Mouse (Mus musculus) embryonic facial prominence, embryonic 13.5 days (tissue): ENCODE results near the gene Dnah17. TPM values are rescaled to one million over a fixed set of nuclear protein-coding genes. Genes with fewer than 3 reads are reported as not detected.

Source experiments
- ATAC-seq: fragments of 200-750 bp; cut with Nextera tagmentation; 2 replicates; pipeline ENCODE4 v1.8.0; 2017; ENCODE audit warnings: low read depth; ENCODE audit not compliant: insufficient number of reproducible peaks, insufficient read depth, low FRiP score, low TSS enrichment
- H3K27ac ChIP-seq: fragments of 300-500 bp; sonication (generic); 2 replicates; pipeline ENCODE4 v1.5.1; 2015; ENCODE audit warnings: moderate library complexity, mild to moderate bottlenecking, inconsistent platforms
- H3K27me3 ChIP-seq: fragments of 300-500 bp; sonication (generic); 2 replicates; pipeline ENCODE4 v1.6.1; 2015; ENCODE audit warnings: mild to moderate bottlenecking, inconsistent platforms
- H3K36me3 ChIP-seq: fragments of 300-500 bp; sonication (generic); 2 replicates; pipeline ENCODE4 v1.6.1; 2015; ENCODE audit warnings: mild to moderate bottlenecking, inconsistent platforms
- H3K4me1 ChIP-seq: fragments of 300-500 bp; sonication (generic); 2 replicates; pipeline ENCODE4 v1.6.1; 2015; ENCODE audit warnings: inconsistent platforms
- H3K4me2 ChIP-seq: fragments of 300-500 bp; sonication (generic); 2 replicates; pipeline ENCODE4 v1.6.1; 2015; ENCODE audit warnings: moderate library complexity, mild to moderate bottlenecking, inconsistent platforms
- H3K4me3 ChIP-seq: fragments of 300-500 bp; sonication (generic); 2 replicates; pipeline ENCODE4 v1.5.1; 2015; ENCODE audit warnings: mild to moderate bottlenecking, inconsistent platforms
- H3K9ac ChIP-seq: fragments of 300-500 bp; sonication (generic); 2 replicates; pipeline ENCODE4 v1.6.1; 2015; ENCODE audit warnings: mild to moderate bottlenecking, inconsistent platforms
- H3K9me3 ChIP-seq: fragments of 300-500 bp; sonication (generic); 2 replicates; pipeline ENCODE4 v1.6.1; 2016; ENCODE audit warnings: inconsistent platforms
- WGBS: fragments of 180-500 bp; shearing (Covaris S2); methylation state at CpG from one replicate; pipeline ENCODE4 v1.1.7; 2015; ENCODE audit warnings: mixed read lengths; 5-methylcytosine and 5-hydroxymethylcytosine counted together
- polyA plus RNA-seq: library from polyadenylated mRNA; unstranded; fragments of >200 nt; fragmentation: Nextera tagmentation; extraction: Ambion mirVana; gene quantifications from 2 replicates; pipeline ENCODE4 v1.2.1, GENCODE M21; 2015

Gene Dnah17
- polyA plus RNA-seq, 1 experiment from 2014 or later = 0.20 TPM

- ATAC-seq = no peak
Observed at GRCm38 (mm10) chr11:118160763-118161162, 30.3 kb upstream of the Dnah17 start.

GRCm38 (mm10) chr11:118158753-118159152 lies 28.3 kb upstream of the Dnah17 start:
- Histone ChIP-seq H3K36me3 (peaks cover 18% of the 10 kb centered on the region), H3K4me3 (no peak overlapping the region), H3K4me2 (no peak overlapping the region), H3K27ac (no peak overlapping the region), H3K27me3 (no peaks in the 10 kb centered on the region), H3K4me1 (peaks cover 29% of the 10 kb centered on the region), H3K9me3 (0 out of 2 replicates have a peak, but pooled peaks cover 4% of the 10 kb centered on the region), H3K9ac (no peak overlapping the region)
- no peak for ATAC-seq
- 66% methylated on average over 4 of the region's 4 CpGs for whole genome bisulfite sequencing

More at GRCm38 (mm10) chr11:118160763-118161162, 30.3 kb upstream of the Dnah17 start:
- Histone ChIP-seq H3K9me3 (0 out of 2 replicates have a peak, but pooled peaks cover 4% of the 10 kb centered on the region), H3K4me1 (peaks cover 40% of the 10 kb centered on the region), H3K9ac (no peak overlapping the region), H3K27ac (no peak overlapping the region), H3K27me3 (no peaks in the 10 kb centered on the region), H3K4me3 (no peak overlapping the region), H3K36me3 (peaks cover 34% of the 10 kb centered on the region), H3K4me2 (no peak overlapping the region)
- 84% methylated on average over 2 of the region's 2 CpGs for WGBS

- Histone ChIP-seq H3K4me2 (no peak overlapping the region), H3K4me1 (peaks cover 29% of the 10 kb centered on the region), H3K27ac (peak overlapping the region; percentile 13; the same call in 1 of the 2 replicates), H3K27me3 (no peaks in the 10 kb centered on the region), H3K9ac (no peak overlapping the region), H3K4me3 (no peak overlapping the region), H3K9me3 (0 out of 2 replicates have a peak, but pooled peaks cover 4% of the 10 kb centered on the region), H3K36me3 (0 out of 2 replicates have a peak, but pooled peaks cover 4% of the 10 kb centered on the region)
- WGBS = 57% methylated on average over 8 of the region's 8 CpGs
- no peak for ATAC-seq
Observed at GRCm38 (mm10) chr11:118156480-118157060, 26.1 kb upstream of the Dnah17 start.

GRCm38 (mm10) chr11:118152964-118153363 lies 22.5 kb upstream of the Dnah17 start:
- no peak overlapping the region for H3K9ac ChIP-seq
- peaks cover 24% of the 10 kb centered on the region for H3K4me1 ChIP-seq
- ATAC-seq = no peak
- H3K27me3 ChIP-seq = no peaks in the 10 kb centered on the region
- H3K27ac ChIP-seq = no peak overlapping the region
- H3K4me2 ChIP-seq = no peak overlapping the region
- 0 out of 2 replicates have a peak, but pooled peaks cover 4% of the 10 kb centered on the region for H3K9me3 ChIP-seq
- 78% methylated on average over 4 of the region's 4 CpGs for WGBS
- H3K36me3 ChIP-seq = 0 out of 2 replicates have a peak, but pooled peaks cover 4% of the 10 kb centered on the region
- H3K4me3 ChIP-seq = no peak overlapping the region

GRCm38 (mm10) chr11:118151423-118152180 lies 21.2 kb upstream of the Dnah17 start:
- WGBS = 90% methylated on average over 5 of the region's 5 CpGs

GRCm38 (mm10) chr11:118150115-118150701 lies 19.8 kb upstream of the Dnah17 start:
- no peak overlapping the region for H3K9ac ChIP-seq
- ATAC-seq = no peak
- 60% methylated on average over 9 of the region's 9 CpGs for WGBS

More at GRCm38 (mm10) chr11:118151423-118152180, 21.2 kb upstream of the Dnah17 start:
- H3K36me3 ChIP-seq = 0 out of 2 replicates have a peak, but pooled peaks cover 4% of the 10 kb centered on the region
- no peak overlapping the region for H3K9ac ChIP-seq
- peaks cover 14% of the 10 kb centered on the region for H3K4me1 ChIP-seq
- H3K27ac ChIP-seq = no peak overlapping the region
- no peak overlapping the region for H3K4me2 ChIP-seq
- no peak overlapping the region for H3K4me3 ChIP-seq
- H3K9me3 ChIP-seq = 0 out of 2 replicates have a peak, but pooled peaks cover 4% of the 10 kb centered on the region
- no peaks in the 10 kb centered on the region for H3K27me3 ChIP-seq
- ATAC-seq = no peak

GRCm38 (mm10) chr11:118147877-118148637 lies 17.6 kb upstream of the Dnah17 start:
- Histone ChIP-seq H3K4me2 (no peak overlapping the region), H3K27me3 (no peaks in the 10 kb centered on the region), H3K36me3 (no peaks in the 10 kb centered on the region), H3K4me3 (no peak overlapping the region), H3K4me1 (peaks cover 10% of the 10 kb centered on the region), H3K9ac (no peak overlapping the region), H3K27ac (no peak overlapping the region), H3K9me3 (no peaks in the 10 kb centered on the region)
- no peak for ATAC-seq
- 65% methylated on average over 9 of the region's 9 CpGs for WGBS

More at GRCm38 (mm10) chr11:118150115-118150701, 19.8 kb upstream of the Dnah17 start:
- H3K9me3 ChIP-seq = no peaks in the 10 kb centered on the region
- peaks cover 10% of the 10 kb centered on the region for H3K4me1 ChIP-seq
- no peak overlapping the region for H3K4me3 ChIP-seq
- no peaks in the 10 kb centered on the region for H3K36me3 ChIP-seq
- H3K27ac ChIP-seq = peak overlapping the region; percentile 76
- no peaks in the 10 kb centered on the region for H3K27me3 ChIP-seq
- no peak overlapping the region for H3K4me2 ChIP-seq

- ATAC-seq = no peak
- Histone ChIP-seq H3K4me1 (peaks cover 17% of the 10 kb centered on the region), H3K4me3 (no peak overlapping the region), H3K27ac (no peak overlapping the region), H3K4me2 (no peak overlapping the region), H3K36me3 (no peaks in the 10 kb centered on the region), H3K27me3 (no peaks in the 10 kb centered on the region), H3K9ac (no peak overlapping the region), H3K9me3 (no peaks in the 10 kb centered on the region)
- 95% methylated on average over 10 of the region's 10 CpGs for WGBS
Observed at GRCm38 (mm10) chr11:118146446-118146845, 16.0 kb upstream of the Dnah17 start.

- 72% methylated on average over 16 of the region's 16 CpGs for WGBS
- H3K4me2 ChIP-seq = no peak overlapping the region
- no peak overlapping the region for H3K27ac ChIP-seq
- H3K9me3 ChIP-seq = no peaks in the 10 kb centered on the region
- H3K9ac ChIP-seq = no peak overlapping the region
- H3K36me3 ChIP-seq = no peaks in the 10 kb centered on the region
- H3K27me3 ChIP-seq = no peaks in the 10 kb centered on the region
- no peak for ATAC-seq
- H3K4me3 ChIP-seq = no peak overlapping the region
- peaks cover 17% of the 10 kb centered on the region for H3K4me1 ChIP-seq
Observed at GRCm38 (mm10) chr11:118145771-118146351, 15.4 kb upstream of the Dnah17 start.

- no peak overlapping the region for H3K4me3 ChIP-seq
- no peak for ATAC-seq
- H3K9me3 ChIP-seq = no peaks in the 10 kb centered on the region
- peaks cover 13% of the 10 kb centered on the region for H3K4me1 ChIP-seq
- no peaks in the 10 kb centered on the region for H3K36me3 ChIP-seq
- H3K4me2 ChIP-seq = no peak overlapping the region
- H3K27me3 ChIP-seq = no peaks in the 10 kb centered on the region
- H3K27ac ChIP-seq = no peak overlapping the region
- 87% methylated on average over 4 of the region's 4 CpGs for WGBS
- no peak overlapping the region for H3K9ac ChIP-seq
Observed at GRCm38 (mm10) chr11:118145092-118145491, 14.7 kb upstream of the Dnah17 start.

GRCm38 (mm10) chr11:118143731-118144130 lies 13.3 kb upstream of the Dnah17 start:
- Histone ChIP-seq H3K4me2 (no peak overlapping the region), H3K9ac (no peak overlapping the region), H3K27me3 (no peaks in the 10 kb centered on the region), H3K36me3 (0 out of 2 replicates have a peak, but pooled peaks cover 1% of the 10 kb centered on the region), H3K4me3 (no peak overlapping the region), H3K9me3 (no peaks in the 10 kb centered on the region), H3K27ac (no peak overlapping the region), H3K4me1 (peaks cover 7% of the 10 kb centered on the region; the same call in 1 of the 2 replicates)
- no peak for ATAC-seq
- 90% methylated on average over 4 of the region's 4 CpGs for WGBS
